Mouse (Mus musculus): ENCODE results near the gene Slu7.

Slu7 gene

DNA sequence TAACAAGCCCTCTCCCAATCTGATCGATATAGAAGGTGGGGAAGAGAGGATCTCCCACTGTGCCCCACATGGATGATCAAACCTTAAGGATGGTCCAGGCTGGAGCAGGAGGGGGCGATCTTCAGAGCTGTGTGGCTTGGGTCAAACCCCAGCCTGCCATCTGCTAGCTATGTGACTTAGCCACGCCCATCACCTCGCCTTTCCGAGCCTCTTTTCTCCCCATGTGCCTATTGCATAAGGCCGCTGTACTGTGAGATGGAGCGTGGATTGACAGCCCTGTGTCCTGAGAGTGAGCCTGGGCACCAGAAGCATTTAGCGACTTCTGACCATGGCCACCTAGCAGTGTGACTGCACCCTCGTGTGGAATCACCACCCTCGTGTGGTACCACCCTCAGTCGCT lies 51.1 kb downstream of the Slu7 start:
- no peak for DNase-seq (ENCODE audit: low spot score in 2 of 2)

DNA sequence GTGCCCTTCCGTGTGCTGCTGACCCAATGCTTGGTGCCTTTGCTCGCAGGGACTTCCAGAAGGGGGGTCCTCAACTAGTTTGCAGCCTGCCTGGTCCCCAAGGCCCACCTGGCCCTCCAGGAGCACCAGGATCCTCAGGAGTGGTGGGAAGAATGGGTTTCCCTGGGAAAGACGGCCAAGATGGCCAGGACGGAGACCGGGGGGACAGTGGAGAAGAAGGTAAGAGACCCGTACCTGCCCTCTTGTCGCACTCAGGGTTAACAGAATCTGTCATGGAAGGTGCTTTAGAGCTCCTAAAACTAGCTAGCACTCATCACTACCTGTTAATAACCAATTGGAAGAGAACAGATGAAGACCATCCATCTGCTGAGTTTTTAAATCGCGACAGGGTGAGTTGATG lies 52.3 kb downstream of the Slu7 start:
- no peak for DNase-seq (ENCODE audit: low spot score in 2 of 2)

DNA sequence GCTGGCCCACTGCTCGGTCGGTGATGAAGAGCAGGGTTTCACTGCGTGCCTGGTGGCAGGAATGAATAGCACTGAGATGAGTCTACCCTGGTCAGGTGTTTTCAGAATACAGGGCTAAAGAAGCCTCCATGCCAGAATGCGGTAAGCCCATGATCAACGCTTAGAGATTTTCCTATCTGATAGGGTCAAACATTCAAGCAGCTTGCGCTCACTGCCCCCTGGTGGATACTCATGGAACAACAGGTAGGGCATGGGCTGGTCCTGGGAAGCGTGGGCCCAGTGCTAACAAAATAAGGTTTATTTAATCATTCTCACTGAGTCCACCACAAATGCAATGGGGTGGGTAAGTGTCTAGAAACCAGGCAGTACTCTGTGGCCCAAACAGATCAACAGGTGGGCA lies 59.1 kb downstream of the Slu7 start:
- DNase-seq (ENCODE audit: low spot score in 2 of 2), result peak; percentile 68 to 71

DNA sequence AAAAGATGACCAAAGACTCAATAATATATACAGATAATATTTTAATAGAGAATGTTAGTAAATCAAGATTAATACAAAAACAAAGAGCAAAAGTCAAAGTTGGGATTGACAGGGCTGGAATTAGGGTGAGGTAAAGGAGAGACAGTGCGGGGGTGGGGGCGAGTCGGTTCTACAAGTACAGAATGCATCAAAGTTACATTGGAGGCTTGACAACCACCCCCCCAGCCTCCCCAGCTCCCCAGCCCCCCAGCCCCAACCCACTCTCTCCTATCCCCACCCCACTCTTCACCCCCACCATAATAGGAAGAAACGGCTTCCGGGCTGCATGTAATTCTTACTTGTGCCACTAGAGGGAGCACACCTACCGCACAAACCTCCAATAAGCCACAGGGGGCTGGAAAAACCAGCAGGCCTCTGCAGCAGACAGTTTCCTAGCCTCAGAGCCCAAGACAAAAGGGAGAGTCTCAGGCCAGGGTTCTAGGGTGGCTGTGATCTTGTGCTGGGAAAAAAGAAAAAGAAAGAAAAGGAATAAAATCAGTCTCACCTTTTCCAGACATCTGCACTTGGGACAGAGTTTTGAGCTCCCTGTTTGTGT lies 60.4 kb downstream of the Slu7 start:
- DNase-seq (ENCODE audit: low spot score in 2 of 2), result peak; percentile 32 to 50

DNA sequence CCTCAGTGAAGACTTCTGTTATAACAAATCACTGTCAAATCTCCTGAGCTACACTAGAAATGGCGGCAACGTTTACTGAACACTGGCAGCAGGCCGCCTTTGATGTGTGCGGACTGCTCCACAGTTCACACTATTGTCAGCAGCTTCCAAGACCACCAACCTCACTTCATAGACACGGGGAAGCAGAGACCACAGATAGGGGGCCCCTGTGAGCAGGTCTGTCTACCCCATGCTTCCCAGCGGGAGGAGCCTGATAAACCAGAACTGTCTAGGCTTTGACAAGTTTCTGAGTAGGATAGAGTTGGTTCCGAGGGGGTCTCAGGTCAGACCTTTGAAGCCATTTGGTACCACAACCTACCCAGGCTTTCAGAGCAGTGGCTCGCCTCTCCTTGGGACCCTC lies 61.5 kb downstream of the Slu7 start:
- no peak for DNase-seq (ENCODE audit: low spot score in 2 of 2)

DNA sequence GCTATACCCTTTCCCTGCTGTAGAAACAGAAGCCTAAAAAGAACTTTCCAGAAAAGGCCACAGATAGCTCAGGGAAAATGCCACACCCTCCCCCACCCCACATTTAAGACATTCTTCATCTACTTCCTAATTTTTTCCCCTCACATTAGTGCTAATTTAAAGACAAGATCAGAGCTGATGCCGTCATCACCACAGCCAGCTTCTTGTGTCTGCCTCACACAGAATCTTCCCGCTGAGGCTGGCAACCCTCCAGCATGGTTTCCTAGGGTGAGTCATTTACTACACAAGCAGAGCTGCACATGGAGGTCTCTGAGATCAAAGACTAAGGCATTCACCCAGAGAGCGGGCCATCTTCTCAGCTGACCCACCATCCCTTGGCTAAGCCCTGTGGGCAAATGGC lies 62.0 kb downstream of the Slu7 start:
- DNase-seq (ENCODE audit: low spot score in 2 of 2), result peak; percentile 38 to 69

Data from urinary bladder, postnatal 36 days (tissue).